Mouse (Mus musculus) midbrain, embryonic 11.5 days (tissue): ENCODE measurements at regions not wholly inside any gene's neighbourhood (a gene's known extent, or its start where the extent isn't known, plus 50 kb on each side); places are given as distances from the start of the nearest gene placed in this dataset.

ENCODE experiments used
- ATAC-seq: fragments of 200-750 bp; cut with Nextera tagmentation; 2 replicates; pipeline ENCODE4 v1.8.0; 2017; ENCODE audit warnings: moderate TSS enrichment, moderate library complexity; ENCODE audit not compliant: low FRiP score
- DNase-seq: peaks from one replicate; pipeline ENCODE4 v3.0.0; 2015; ENCODE audit warnings: low spot score; ENCODE audit errors: missing footprints
- H3K27ac ChIP-seq: fragments of 300-500 bp; sonication (generic); 2 replicates; pipeline ENCODE4 v1.5.1; 2014; ENCODE audit warnings: low read depth, low read length
- H3K27me3 ChIP-seq: fragments of 300-500 bp; sonication (generic); 2 replicates; pipeline ENCODE4 v1.6.1; 2014; ENCODE audit warnings: mild to moderate bottlenecking, low read length, moderate library complexity, mixed read lengths; ENCODE audit not compliant: control insufficient read depth, insufficient read depth
- H3K36me3 ChIP-seq: fragments of 300-500 bp; sonication (generic); 2 replicates; pipeline ENCODE4 v1.6.1; 2014; ENCODE audit warnings: mild to moderate bottlenecking, low read length, moderate library complexity, mixed read lengths; ENCODE audit not compliant: control insufficient read depth, insufficient read depth
- H3K4me1 ChIP-seq: fragments of 300-500 bp; sonication (generic); 2 replicates; pipeline ENCODE4 v1.6.1; 2014; ENCODE audit warnings: low read length; ENCODE audit not compliant: control insufficient read depth, insufficient read depth
- H3K4me2 ChIP-seq: fragments of 300-500 bp; sonication (generic); 2 replicates; pipeline ENCODE4 v1.6.1; 2014; ENCODE audit warnings: mild to moderate bottlenecking, moderate library complexity
- H3K4me3 ChIP-seq: fragments of 300-500 bp; sonication (generic); 2 replicates; pipeline ENCODE4 v1.5.1; 2014; ENCODE audit warnings: low read depth, low read length
- H3K9ac ChIP-seq: fragments of 300-500 bp; sonication (generic); 2 replicates; pipeline ENCODE4 v1.6.1; 2014; ENCODE audit warnings: low read length
- H3K9me3 ChIP-seq: fragments of 300-500 bp; sonication (generic); 2 replicates; pipeline ENCODE4 v1.6.1; 2016; ENCODE audit warnings: low read length; ENCODE audit not compliant: control insufficient read depth
- WGBS: fragments of 180-500 bp; shearing (Covaris S2); extraction: QIAGEN DNeasy Blood & Tissue Kit; methylation state at CpG from one replicate; pipeline ENCODE4 v1.1.7; 2014; 5-methylcytosine and 5-hydroxymethylcytosine counted together

- Histone ChIP-seq H3K36me3 (no peaks in the 10 kb centered on the region), H3K4me2 (no peak overlapping the region), H3K9me3 (no peaks in the 10 kb centered on the region), H3K9ac (no peak overlapping the region), H3K4me1 (no peaks in the 10 kb centered on the region), H3K4me3 (no peak overlapping the region), H3K27ac (no peak overlapping the region), H3K27me3 (no peaks in the 10 kb centered on the region)
- DNase-seq = no peak
- ATAC-seq = no peak
- 93% methylated on average over 2 of the region's 2 CpGs for WGBS
These were observed 919.9 kb upstream of the Tenm2 start for GRCm38 (mm10) chr11:38155706-38156105.

GRCm38 (mm10) chr11:38143436-38143835, 907.7 kb upstream of the Tenm2 start:
- no peaks in the 10 kb centered on the region for H3K36me3 ChIP-seq
- WGBS = 93% methylated on average over 2 of the region's 2 CpGs
- H3K9ac ChIP-seq = no peak overlapping the region
- no peak for ATAC-seq
- H3K4me2 ChIP-seq = no peak overlapping the region
- H3K27ac ChIP-seq = no peak overlapping the region
- no peak for DNase-seq
- no peak overlapping the region for H3K4me3 ChIP-seq
- H3K9me3 ChIP-seq = no peaks in the 10 kb centered on the region
- no peaks in the 10 kb centered on the region for H3K4me1 ChIP-seq
- no peaks in the 10 kb centered on the region for H3K27me3 ChIP-seq

- peaks cover 2% of the 10 kb centered on the region; the same call in 1 of the 2 replicates for H3K4me1 ChIP-seq
- H3K4me3 ChIP-seq = no peak overlapping the region
- DNase-seq (no peak), ATAC-seq (no peak)
- no peak overlapping the region for H3K4me2 ChIP-seq
- no peak overlapping the region for H3K27ac ChIP-seq
- no peaks in the 10 kb centered on the region for H3K36me3 ChIP-seq
- no peak overlapping the region for H3K9ac ChIP-seq
- no peaks in the 10 kb centered on the region for H3K27me3 ChIP-seq
- H3K9me3 ChIP-seq = no peaks in the 10 kb centered on the region
These were observed 893.1 kb upstream of the Tenm2 start for GRCm38 (mm10) chr11:38128851-38129250.

DNA sequence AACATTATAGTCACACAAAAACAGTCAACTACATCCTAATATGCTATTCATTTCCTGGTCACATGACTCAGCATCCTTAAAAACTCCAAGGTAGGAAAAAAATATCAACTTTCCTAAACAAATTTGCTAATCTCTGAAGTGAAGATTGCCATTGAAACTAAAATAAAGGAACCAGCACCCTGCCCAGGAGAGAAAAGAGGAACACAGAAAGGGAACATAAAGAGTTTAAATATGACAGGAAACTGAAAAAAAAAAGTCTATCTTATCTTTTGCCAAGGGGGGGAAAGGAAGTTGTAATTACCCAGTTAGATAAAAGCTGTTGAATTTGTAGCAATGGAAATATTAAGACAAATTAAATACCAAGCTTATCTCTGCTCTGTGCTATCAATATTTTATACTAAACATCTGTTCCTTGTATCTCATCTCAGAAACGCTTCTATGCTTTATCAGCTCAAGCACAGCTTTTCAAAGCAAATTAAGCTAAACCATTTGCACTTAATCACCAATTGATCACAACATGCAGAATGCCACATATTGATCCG, 888.1 kb upstream of the Tenm2 start:
- H3K27ac ChIP-seq = no peak overlapping the region
- H3K4me1 ChIP-seq = peaks cover 2% of the 10 kb centered on the region; the same call in 1 of the 2 replicates
- no peaks in the 10 kb centered on the region for H3K27me3 ChIP-seq
- H3K4me3 ChIP-seq = no peak overlapping the region
- DNase-seq = no peak
- H3K9me3 ChIP-seq = no peaks in the 10 kb centered on the region
- ATAC-seq = no peak
- no peaks in the 10 kb centered on the region for H3K36me3 ChIP-seq
- H3K9ac ChIP-seq = no peak overlapping the region
- WGBS = 82% methylated on average over 2 of the region's 2 CpGs
- H3K4me2 ChIP-seq = no peak overlapping the region

GRCm38 (mm10) chr11:38122474-38122873, 886.7 kb upstream of the Tenm2 start:
- H3K4me3 ChIP-seq = no peak overlapping the region
- no peaks in the 10 kb centered on the region for H3K27me3 ChIP-seq
- no peak overlapping the region for H3K9ac ChIP-seq
- ATAC-seq (no peak), DNase-seq (no peak)
- H3K4me2 ChIP-seq = no peak overlapping the region
- no peaks in the 10 kb centered on the region for H3K9me3 ChIP-seq
- WGBS = 77% methylated on average over 1 of the region's 1 CpGs
- peaks cover 2% of the 10 kb centered on the region; the same call in 1 of the 2 replicates for H3K4me1 ChIP-seq
- H3K36me3 ChIP-seq = no peaks in the 10 kb centered on the region
- H3K27ac ChIP-seq = no peak overlapping the region

- H3K4me2 ChIP-seq = no peak overlapping the region
- WGBS = 26% methylated on average over 8 of the region's 8 CpGs
- ATAC-seq = no peak
These were observed 885.4 kb upstream of the Tenm2 start for GRCm38 (mm10) chr11:38121051-38121616.

DNA sequence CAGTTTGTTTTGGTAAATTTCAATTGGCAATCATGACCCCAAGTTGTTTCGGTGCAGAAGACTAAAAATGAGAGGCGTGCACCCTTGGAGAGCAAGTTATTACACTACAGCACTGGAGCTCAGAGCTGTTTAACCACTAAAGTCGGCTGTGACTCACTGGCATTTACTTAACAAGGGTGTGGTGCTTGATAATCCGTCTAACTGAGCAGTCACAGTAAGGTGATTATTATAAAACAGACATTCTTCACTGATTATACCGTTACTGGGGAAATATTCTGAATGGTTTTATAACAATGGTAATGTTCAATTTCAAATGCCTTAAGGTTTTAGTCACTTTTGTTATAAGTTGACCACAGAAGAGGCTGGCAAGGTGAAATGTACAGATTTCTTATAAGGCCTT, 882.0 kb upstream of the Tenm2 start:
- Histone ChIP-seq H3K4me2 (no peak overlapping the region), H3K27ac (no peak overlapping the region), H3K9ac (no peak overlapping the region), H3K27me3 (no peaks in the 10 kb centered on the region), H3K36me3 (no peaks in the 10 kb centered on the region), H3K4me1 (no peaks in the 10 kb centered on the region), H3K4me3 (no peak overlapping the region), H3K9me3 (no peaks in the 10 kb centered on the region)
- 69% methylated on average over 5 of the region's 5 CpGs for whole genome bisulfite sequencing
- DNase-seq (no peak), ATAC-seq (no peak)

More at GRCm38 (mm10) chr11:38121051-38121616, 885.4 kb upstream of the Tenm2 start:
- Histone ChIP-seq H3K9ac (no peak overlapping the region), H3K4me1 (no peaks in the 10 kb centered on the region; the same call in 1 of the 2 replicates), H3K36me3 (no peaks in the 10 kb centered on the region), H3K4me3 (no peak overlapping the region), H3K27ac (no peak overlapping the region), H3K27me3 (no peaks in the 10 kb centered on the region), H3K9me3 (no peaks in the 10 kb centered on the region)
- DNase-seq = no peak

DNA sequence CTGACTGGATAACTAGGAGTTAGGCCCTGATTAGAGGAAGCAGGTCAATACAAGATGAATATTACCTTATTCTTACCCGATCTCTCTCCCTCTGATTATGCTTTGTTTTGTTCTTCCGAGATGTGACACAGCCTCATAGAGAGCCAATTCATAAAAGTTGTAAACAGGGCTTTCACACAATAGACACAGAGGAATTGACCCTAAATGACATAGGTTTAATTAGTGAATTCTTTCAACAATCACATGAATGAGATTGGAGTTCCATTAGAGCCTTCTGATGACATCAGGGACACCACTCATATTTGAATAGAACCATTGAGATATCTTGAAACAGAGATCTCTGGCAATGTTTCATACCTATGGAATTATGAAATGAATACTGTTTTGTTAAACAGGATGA, 856.4 kb upstream of the Tenm2 start:
- Histone ChIP-seq H3K4me2 (no peak overlapping the region), H3K9ac (no peak overlapping the region), H3K9me3 (no peaks in the 10 kb centered on the region), H3K27me3 (no peaks in the 10 kb centered on the region), H3K36me3 (no peaks in the 10 kb centered on the region), H3K4me1 (no peaks in the 10 kb centered on the region), H3K4me3 (no peak overlapping the region), H3K27ac (no peak overlapping the region)
- DNase-seq = no peak
- ATAC-seq = no peak
- 87% methylated on average over 2 of the region's 2 CpGs for WGBS

DNA sequence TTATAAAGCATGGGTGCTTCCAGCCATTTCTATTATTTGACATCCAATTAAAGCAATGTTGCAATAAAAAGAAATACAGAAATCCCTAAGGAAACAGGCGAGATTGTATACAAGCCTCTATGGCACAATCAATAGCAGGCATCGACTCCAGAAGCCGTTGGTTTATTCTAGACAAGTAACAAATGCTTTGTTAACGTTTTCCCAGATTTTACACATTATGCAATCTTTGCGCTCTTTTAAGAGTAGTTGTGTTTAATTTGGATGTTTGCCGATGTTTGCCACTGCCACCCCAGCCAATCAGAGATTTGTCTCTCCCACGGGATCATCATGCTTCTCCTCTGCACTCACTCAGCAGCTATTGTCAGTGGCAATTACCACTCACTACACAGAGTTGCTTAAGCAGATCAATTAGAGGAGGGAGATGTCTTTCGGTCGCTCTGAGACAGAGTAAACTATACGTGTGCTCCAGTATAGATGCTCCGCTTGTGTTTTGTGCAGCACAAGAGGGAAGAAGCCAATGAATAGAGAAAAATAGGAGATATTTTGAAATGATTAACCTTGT, 839.5 kb upstream of the Tenm2 start:
- Histone ChIP-seq H3K36me3 (no peaks in the 10 kb centered on the region), H3K4me1 (no peaks in the 10 kb centered on the region), H3K9ac (no peak overlapping the region), H3K9me3 (no peaks in the 10 kb centered on the region), H3K27me3 (no peaks in the 10 kb centered on the region), H3K27ac (no peak overlapping the region), H3K4me3 (no peak overlapping the region), H3K4me2 (no peak overlapping the region)
- DNase-seq (no peak), ATAC-seq (0 out of 2 replicates have a peak, but pooled peaks have one; percentile 44)
- 76% methylated on average over 11 of the region's 11 CpGs for WGBS
